Comparison of ENCODE assay signal across 9 mouse cellular contexts in genomic region chr7:145289302-145289701, GRCm38 (mm10). TPM values are rescaled to one million over a fixed set of nuclear protein-coding genes. Genes with fewer than 3 reads are reported as not detected.
A peak's percentile ranks its signal among the peaks of the same experiment; 100 is the strongest.
DNase-seq lines count a peak whose midpoint lies in the region; ATAC-seq and TF ChIP-seq lines count a peak whose summit lies in the region.
"Had no signal": no experiment of that assay in that cellular context is flagged by ENCODE, and none has a peak within 500 bp of the region (broad histone marks: within the 10 kb centered on the region; RNA-seq: fewer than 3 reads in every experiment).

No protein-coding gene starts in this region.

- no peaks in the 10 kb centered on the region for H3K36me3 ChIP-seq in hindbrain, embryonic 15.5 days
- no peaks in the 10 kb centered on the region for H3K36me3 ChIP-seq in hindbrain, embryonic 13.5 days
- no peaks in the 10 kb centered on the region for H3K36me3 ChIP-seq in CH12.LX (replicated peaks in 1 of 2; ENCODE audit: control insufficient read depth in 1 of 2, insufficient read depth in 1 of 2, low read length in 1 of 2)
- no peaks in the 10 kb centered on the region for H3K36me3 ChIP-seq in hindbrain, postnatal 0 days (ENCODE audit: insufficient read depth, low read length)
- no peaks in the 10 kb centered on the region for H3K36me3 ChIP-seq in stomach, postnatal 0 days (ENCODE audit: control insufficient read depth, insufficient read depth, low read length)

- H3K4me3 ChIP-seq in hindbrain, embryonic 15.5 days, result no peak overlapping the region
- no peak overlapping the region for H3K4me3 ChIP-seq in hindbrain, embryonic 13.5 days
- no peak overlapping the region for H3K4me3 ChIP-seq in CH12.LX (replicated peaks in 1 of 3; ENCODE audit: low read depth in 2 of 3, low read length in 2 of 3, poor library complexity in 1 of 3)
- no peak overlapping the region for H3K4me3 ChIP-seq in hindbrain, postnatal 0 days (ENCODE audit: low read length)
- no peak overlapping the region for H3K4me3 ChIP-seq in stomach, postnatal 0 days (ENCODE audit: low read depth, low read length)

- no peaks in the 10 kb centered on the region for H3K4me1 ChIP-seq in hindbrain, embryonic 15.5 days (replicated peaks)
- 0 out of 2 replicates have a peak, but pooled peaks cover under 1% of the 10 kb centered on the region for H3K4me1 ChIP-seq in hindbrain, embryonic 13.5 days (replicated peaks)
- peaks cover 0 to 5% of the 10 kb centered on the region in 2 experiments; a peak in 2 of 4 replicates for H3K4me1 ChIP-seq in CH12.LX (ENCODE audit: control insufficient read depth in 1 of 2, insufficient read depth in 2 of 2)
- no peaks in the 10 kb centered on the region for H3K4me1 ChIP-seq in hindbrain, postnatal 0 days (ENCODE audit: insufficient read depth, low read length)
- H3K4me1 ChIP-seq in stomach, postnatal 0 days (replicated peaks; ENCODE audit: control insufficient read depth, insufficient read depth), result no peaks in the 10 kb centered on the region

- TF ChIP-seq RAD21 in CH12.LX (IDR thresholded peaks at IDR 0.05; ENCODE audit: low read depth, low read length), result peak; percentile 59

- peak; percentile 20 for DNase-seq in CH12.LX (ENCODE audit: extremely low read depth)
- peak; percentile 63 for DNase-seq in cerebellum, adult 11 months
- peak; percentile 65 for DNase-seq in hindbrain, postnatal 0 days (ENCODE audit: low spot score)
- DNase-seq in stomach, postnatal 0 days (ENCODE audit: low spot score), result no peak
- no peak for DNase-seq in Muller cell, postnatal 12 days (ENCODE audit: inconsistent ontology term)
- DNase-seq in heart, adult 9 months (ENCODE audit: low spot score in 2 of 2), result no peak

- ATAC-seq in hindbrain, embryonic 15.5 days (ENCODE audit: low FRiP score, low read depth), result 0 out of 2 replicates have a peak, but pooled peaks have one; percentile 42
- ATAC-seq in hindbrain, embryonic 13.5 days (ENCODE audit: low FRiP score), result no peak
- peak; percentile 63; the same call in 1 of the 2 replicates for ATAC-seq in hindbrain, postnatal 0 days
- ATAC-seq in stomach, postnatal 0 days (ENCODE audit: low FRiP score, low TSS enrichment), result peak; percentile 54; the same call in 1 of the 2 replicates

- TF ChIP-seq CTCF in CH12.LX (conservative IDR thresholded peaks at IDR 0.05 in 1 of 2, IDR thresholded peaks at IDR 0.05 in 1 of 2; ENCODE audit: low read depth in 2 of 2, low read length in 2 of 2), result peak in 1 of 2 experiments; percentile 64; a peak in 2 of 4 replicates
- peak; percentile 71 for TF ChIP-seq CTCF in hindbrain, postnatal 0 days (IDR thresholded peaks at IDR 0.05; ENCODE audit: low read depth)
- peak; percentile 76 for TF ChIP-seq CTCF in stomach, postnatal 0 days (IDR thresholded peaks at IDR 0.05; ENCODE audit: low read depth)

- H3K79me2 ChIP-seq in CH12.LX (replicated peaks; ENCODE audit: control insufficient read depth, extremely low read depth, insufficient read depth, poor library complexity, severe bottlenecking), result no peaks in the 10 kb centered on the region

- H3K9me3 ChIP-seq in hindbrain, embryonic 15.5 days, result no peaks in the 10 kb centered on the region
- no peaks in the 10 kb centered on the region for H3K9me3 ChIP-seq in hindbrain, embryonic 13.5 days
- H3K9me3 ChIP-seq in CH12.LX (replicated peaks; ENCODE audit: low read length), result no peaks in the 10 kb centered on the region
- H3K9me3 ChIP-seq in hindbrain, postnatal 0 days (ENCODE audit: low read length), result no peaks in the 10 kb centered on the region
- no peaks in the 10 kb centered on the region for H3K9me3 ChIP-seq in stomach, postnatal 0 days (ENCODE audit: control insufficient read depth, low read length)

- H3K27me3 ChIP-seq in hindbrain, embryonic 15.5 days, result no peaks in the 10 kb centered on the region
- H3K27me3 ChIP-seq in hindbrain, embryonic 13.5 days, result no peaks in the 10 kb centered on the region
- peaks cover 57% of the 10 kb centered on the region for H3K27me3 ChIP-seq in CH12.LX (replicated peaks)
- no peaks in the 10 kb centered on the region for H3K27me3 ChIP-seq in hindbrain, postnatal 0 days (ENCODE audit: insufficient read depth, low read length)
- H3K27me3 ChIP-seq in stomach, postnatal 0 days (ENCODE audit: control insufficient read depth, insufficient read depth, low read length), result no peaks in the 10 kb centered on the region

- no peak for TF ChIP-seq POLR2A in CH12.LX (IDR thresholded peaks at IDR 0.05; ENCODE audit: low read depth, low read length)

- no peak for TF ChIP-seq EP300 in CH12.LX (IDR thresholded peaks at IDR 0.05; ENCODE audit: low read length)
- TF ChIP-seq EP300 in stomach, postnatal 0 days (optimal IDR thresholded peaks at IDR 0.05), result no peak

- no peak overlapping the region for H3K4me2 ChIP-seq in hindbrain, embryonic 15.5 days
- H3K4me2 ChIP-seq in hindbrain, embryonic 13.5 days, result no peak overlapping the region
- no peak overlapping the region for H3K4me2 ChIP-seq in CH12.LX (ENCODE audit: insufficient read depth, low read depth, poor library complexity, severe bottlenecking)
- no peak overlapping the region for H3K4me2 ChIP-seq in hindbrain, postnatal 0 days (ENCODE audit: low read depth, low read length)
- H3K4me2 ChIP-seq in stomach, postnatal 0 days (replicated peaks; ENCODE audit: low read depth), result no peak overlapping the region

- H3K27ac ChIP-seq in hindbrain, embryonic 15.5 days (replicated peaks), result no peak overlapping the region
- no peak overlapping the region for H3K27ac ChIP-seq in hindbrain, embryonic 13.5 days
- no peak overlapping the region for H3K27ac ChIP-seq in CH12.LX (ENCODE audit: insufficient read depth, low read depth)
- H3K27ac ChIP-seq in hindbrain, postnatal 0 days, result no peak overlapping the region
- no peak overlapping the region; the same call in 1 of the 2 replicates for H3K27ac ChIP-seq in stomach, postnatal 0 days (replicated peaks)

- H3K9ac ChIP-seq in hindbrain, embryonic 15.5 days, result no peak overlapping the region
- no peak overlapping the region for H3K9ac ChIP-seq in hindbrain, embryonic 13.5 days
- no peak overlapping the region for H3K9ac ChIP-seq in CH12.LX (ENCODE audit: insufficient read depth, low read depth)
- no peak overlapping the region for H3K9ac ChIP-seq in hindbrain, postnatal 0 days (replicated peaks; ENCODE audit: low read length)
- H3K9ac ChIP-seq in stomach, postnatal 0 days (ENCODE audit: low read length), result no peak overlapping the region

- dilution Hi-C loops in CH12.LX (cut with MboI; ENCODE audit: extremely low pct_ligation_motif_present, extremely low pct_unique_long_range_greater_than_20kb, low sequenced_read_pairs), result no loop called here

- 25% methylated on average over 5 of the region's 5 CpGs for WGBS in hindbrain, embryonic 15.5 days
- 18% methylated on average over 5 of the region's 5 CpGs for WGBS in hindbrain, embryonic 13.5 days
- WGBS in hindbrain, postnatal 0 days, result 23% methylated on average over 5 of the region's 5 CpGs
- 29% methylated on average over 5 of the region's 5 CpGs for WGBS in stomach, postnatal 0 days

- in situ Hi-C loops in CH12.LX (cut with MboI; ENCODE audit: low pct_ligation_motif_present, low pct_unique_long_range_greater_than_20kb, low sequenced_read_pairs), result no loop called here

TF ChIP-seq in CH12.LX, 34 proteins besides CTCF, POLR2A, EP300 and RAD21:
- peak; percentile 63 for TF ChIP-seq SMC3 (IDR thresholded peaks at IDR 0.05; ENCODE audit: low read depth, low read length)
- TF ChIP-seq MYC (IDR thresholded peaks at IDR 0.05; ENCODE audit: low read depth, low read length), result no peak

RNA-seq across cellular contexts. Expression of gene Tpcn2, which starts 5.5 kb away (rescaled TPM):
- 3.4 and 3.7 TPM in 2 replicates for polyA plus RNA-seq in hindbrain, embryonic 15.5 days (2015; fragmentation: Nextera tagmentation; extraction: Ambion mirVana)
- polyA plus RNA-seq in hindbrain, embryonic 13.5 days (2015; fragmentation: Nextera tagmentation; extraction: Ambion mirVana), result 3.3 TPM in 2 replicates
- total RNA-seq in CH12.LX (2012; rRNA removed), result 6.9 and 7.3 TPM in 2 replicates
- 3.7 TPM in 2 replicates for total RNA-seq in CH12.LX (2014; rRNA removed)
- 7.2 and 7.9 TPM in 2 replicates for polyA plus RNA-seq in CH12.LX (2012; ENCODE audit: insufficient read length, low read depth)
- 3.0 and 4.7 TPM in 2 replicates for total RNA-seq in hindbrain, postnatal 0 days (2014; rRNA removed)
- 2.3 and 2.6 TPM in 2 replicates for polyA plus RNA-seq in hindbrain, postnatal 0 days (2015; fragmentation: Nextera tagmentation; extraction: Ambion mirVana)
- 5.3 and 5.8 TPM in 2 replicates for polyA plus RNA-seq in stomach, postnatal 0 days (2015; fragmentation: Nextera tagmentation; extraction: Ambion mirVana)

RNA-seq across cellular contexts. Expression of gene Mrgprf, which starts 11.3 kb away (rescaled TPM):
- polyA plus RNA-seq in hindbrain, embryonic 15.5 days (2015; fragmentation: Nextera tagmentation; extraction: Ambion mirVana), result 3.9 and 4.9 TPM in 2 replicates
- 2.2 and 2.7 TPM in 2 replicates for polyA plus RNA-seq in hindbrain, embryonic 13.5 days (2015; fragmentation: Nextera tagmentation; extraction: Ambion mirVana)
- total RNA-seq in CH12.LX (2012; rRNA removed) (not detected in 2 replicates), CH12.LX (2014; rRNA removed) (not detected in 2 replicates)
- not detected in 2 replicates for polyA plus RNA-seq in CH12.LX (2012; ENCODE audit: insufficient read length, low read depth)
- 5.1 and 7.8 TPM in 2 replicates for total RNA-seq in hindbrain, postnatal 0 days (2014; rRNA removed)
- 3.3 and 4.1 TPM in 2 replicates for polyA plus RNA-seq in hindbrain, postnatal 0 days (2015; fragmentation: Nextera tagmentation; extraction: Ambion mirVana)
- 9.3 and 9.8 TPM in 2 replicates for polyA plus RNA-seq in stomach, postnatal 0 days (2015; fragmentation: Nextera tagmentation; extraction: Ambion mirVana)

RNA-seq across cellular contexts. Expression of gene Mrgprd, which starts 25.3 kb away (rescaled TPM):
- polyA plus RNA-seq in hindbrain, embryonic 15.5 days (2015; fragmentation: Nextera tagmentation; extraction: Ambion mirVana), result 0.05 TPM in 1 of 2 replicates, not detected in the other
- polyA plus RNA-seq in hindbrain, embryonic 13.5 days (2015; fragmentation: Nextera tagmentation; extraction: Ambion mirVana), result not detected in 2 replicates
- not detected in 2 replicates for total RNA-seq in CH12.LX (2012; rRNA removed)
- not detected in 2 replicates for total RNA-seq in CH12.LX (2014; rRNA removed)
- polyA plus RNA-seq in CH12.LX (2012; ENCODE audit: insufficient read length, low read depth), result not detected in 2 replicates
- not detected in 2 replicates for total RNA-seq in hindbrain, postnatal 0 days (2014; rRNA removed)
- polyA plus RNA-seq in hindbrain, postnatal 0 days (2015; fragmentation: Nextera tagmentation; extraction: Ambion mirVana), result not detected in 2 replicates
- not detected in 2 replicates for polyA plus RNA-seq in stomach, postnatal 0 days (2015; fragmentation: Nextera tagmentation; extraction: Ambion mirVana)
- total RNA-seq: left cerebral cortex, postnatal 14 days had no signal

Comparison
In these comparisons a context has a peak if more than half of its experiments do, and no peak if none do; other contexts are left out.
1. DNase-seq: peak in CH12.LX (single experiment), cerebellum, adult 11 months (single experiment) and hindbrain, postnatal 0 days (single experiment); none in stomach, postnatal 0 days (single experiment), Muller cell, postnatal 12 days (single experiment) and heart, adult 9 months (0 of 2).